Comparison of ENCODE assay signal across 15 mouse cellular contexts in the genomic region with DNA sequence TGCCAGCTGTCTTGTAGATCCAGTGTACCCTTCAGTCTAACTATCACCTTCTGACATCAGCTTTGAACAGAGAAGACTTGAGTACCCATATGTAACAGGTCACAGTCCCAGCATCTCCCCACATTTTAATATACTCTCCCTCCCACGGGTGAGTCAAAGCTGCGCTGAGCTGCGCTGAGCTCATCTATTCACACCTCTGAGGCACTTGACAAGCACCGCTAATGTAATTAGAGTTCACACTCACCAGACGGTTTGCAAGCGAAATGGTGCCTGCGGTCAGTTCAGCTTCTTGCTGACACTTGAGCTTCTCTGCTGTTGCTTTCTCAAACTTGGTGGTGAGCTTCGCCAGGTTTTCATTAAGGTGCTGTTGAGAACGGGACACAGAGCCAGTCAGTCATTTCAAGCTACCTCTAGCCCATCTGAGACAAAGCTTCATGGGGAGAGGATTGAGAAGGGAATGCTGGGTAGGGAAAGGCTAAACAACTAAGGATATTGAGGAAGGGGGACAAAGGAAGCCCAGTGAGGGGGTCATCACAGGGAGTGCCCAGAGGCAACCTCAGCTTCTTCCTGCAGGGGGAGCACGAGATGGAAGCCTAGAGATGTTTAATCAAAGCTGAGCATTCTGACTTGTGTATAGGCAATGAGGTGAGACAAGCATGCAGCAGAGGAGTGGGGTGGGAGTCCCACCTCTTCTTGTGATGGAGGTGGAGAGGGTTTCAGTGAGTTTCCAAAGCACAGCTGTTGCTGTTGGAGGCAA.
DNase-seq lines count a peak whose midpoint lies in the region; ATAC-seq and TF ChIP-seq lines count a peak whose summit lies in the region.
"Had no signal": no experiment of that assay in that cellular context is flagged by ENCODE, and none has a peak within 500 bp of the region (broad histone marks: within the 10 kb centered on the region; RNA-seq: fewer than 3 reads in every experiment).

No protein-coding gene starts in this region.

- H3K9ac ChIP-seq in intestine, postnatal 0 days (ENCODE audit: low read depth, low read length): no peak overlapping the region
- H3K9ac ChIP-seq in intestine, embryonic 15.5 days: no peak overlapping the region
- no peak overlapping the region for H3K9ac ChIP-seq in midbrain, embryonic 11.5 days (ENCODE audit: low read length)
- no peak overlapping the region for H3K9ac ChIP-seq in midbrain, embryonic 15.5 days
- H3K9ac ChIP-seq: heart, embryonic 15.5 days; limb, embryonic 12.5 days; stomach, embryonic 15.5 days had no signal

- ATAC-seq in intestine, postnatal 0 days: no peak
- no peak for ATAC-seq in intestine, embryonic 15.5 days
- no peak; the same call in 1 of the 2 replicates for ATAC-seq in midbrain, embryonic 11.5 days (ENCODE audit: low FRiP score)
- ATAC-seq in midbrain, embryonic 15.5 days (replicated peaks): no peak
- ATAC-seq in cerebellum, adult (ENCODE audit: insufficient number of reproducible peaks, low FRiP score, low TSS enrichment): no peak
- ATAC-seq: activated CD4-positive, CD25-positive, alpha-beta regulatory T cell, adult 4 months had no signal

- no peak overlapping the region for H3K4me3 ChIP-seq in intestine, postnatal 0 days (ENCODE audit: low read depth, low read length)
- H3K4me3 ChIP-seq in intestine, embryonic 15.5 days (replicated peaks): no peak overlapping the region
- H3K4me3 ChIP-seq in midbrain, embryonic 11.5 days (ENCODE audit: low read depth, low read length): no peak overlapping the region
- H3K4me3 ChIP-seq in midbrain, embryonic 15.5 days: no peak overlapping the region
- H3K4me3 ChIP-seq: heart, embryonic 15.5 days; limb, embryonic 12.5 days; stomach, embryonic 15.5 days had no signal

- no peaks in the 10 kb centered on the region for H3K9me3 ChIP-seq in intestine, postnatal 0 days (ENCODE audit: control insufficient read depth)
- no peaks in the 10 kb centered on the region for H3K9me3 ChIP-seq in intestine, embryonic 15.5 days
- H3K9me3 ChIP-seq in midbrain, embryonic 11.5 days (ENCODE audit: control insufficient read depth, low read length): no peaks in the 10 kb centered on the region
- H3K9me3 ChIP-seq in midbrain, embryonic 15.5 days: no peaks in the 10 kb centered on the region
- H3K9me3 ChIP-seq: heart, embryonic 15.5 days; limb, embryonic 12.5 days; stomach, embryonic 15.5 days had no signal

- H3K36me3 ChIP-seq in intestine, postnatal 0 days (ENCODE audit: control insufficient read depth, insufficient read depth): no peaks in the 10 kb centered on the region
- H3K36me3 ChIP-seq in intestine, embryonic 15.5 days: no peaks in the 10 kb centered on the region
- no peaks in the 10 kb centered on the region for H3K36me3 ChIP-seq in midbrain, embryonic 11.5 days (ENCODE audit: control insufficient read depth, insufficient read depth, low read length)
- no peaks in the 10 kb centered on the region for H3K36me3 ChIP-seq in midbrain, embryonic 15.5 days (replicated peaks)
- H3K36me3 ChIP-seq: heart, embryonic 15.5 days; limb, embryonic 12.5 days; stomach, embryonic 15.5 days had no signal

- no peak overlapping the region for H3K27ac ChIP-seq in intestine, postnatal 0 days (ENCODE audit: low read depth, low read length)
- no peak overlapping the region for H3K27ac ChIP-seq in intestine, embryonic 15.5 days
- H3K27ac ChIP-seq in midbrain, embryonic 11.5 days (ENCODE audit: low read depth, low read length): no peak overlapping the region
- H3K27ac ChIP-seq in midbrain, embryonic 15.5 days: no peak overlapping the region
- H3K27ac ChIP-seq: heart, embryonic 15.5 days; limb, embryonic 12.5 days; stomach, embryonic 15.5 days had no signal

- 66% methylated on average over 10 of the region's 10 CpGs for WGBS in intestine, postnatal 0 days
- WGBS in intestine, embryonic 15.5 days: 70% methylated on average over 10 of the region's 10 CpGs
- WGBS in midbrain, embryonic 11.5 days: 74% methylated on average over 10 of the region's 10 CpGs
- 73% methylated on average over 10 of the region's 10 CpGs for WGBS in midbrain, embryonic 15.5 days

- peak; percentile 41; the same call in 1 of the 2 replicates for TF ChIP-seq CTCF in intestine, postnatal 0 days (IDR thresholded peaks at IDR 0.05; ENCODE audit: low read depth)
- peak; percentile 46; the same call in 1 of the 2 replicates for TF ChIP-seq CTCF in brain, embryonic 14.5 days (IDR thresholded peaks at IDR 0.05; ENCODE audit: borderline replicate concordance, extremely low read depth, insufficient read depth, insufficient read length)

- H3K4me2 ChIP-seq in intestine, postnatal 0 days (replicated peaks; ENCODE audit: low read depth): no peak overlapping the region
- H3K4me2 ChIP-seq in intestine, embryonic 15.5 days (replicated peaks): no peak overlapping the region
- no peak overlapping the region for H3K4me2 ChIP-seq in midbrain, embryonic 11.5 days
- no peak overlapping the region for H3K4me2 ChIP-seq in midbrain, embryonic 15.5 days
- H3K4me2 ChIP-seq: heart, embryonic 15.5 days; limb, embryonic 12.5 days; stomach, embryonic 15.5 days had no signal

- DNase-seq in midbrain, embryonic 11.5 days (ENCODE audit: low spot score, missing footprints): peak; percentile 85
- peak; percentile 68 for DNase-seq in brain, embryonic 14.5 days (ENCODE audit: low read depth)
- DNase-seq in retina, postnatal 1 day: peak; percentile 35
- DNase-seq: gastrocnemius, postnatal 14 days; kidney, adult 11 months; lung, postnatal 10 days; right cerebral cortex, postnatal 4 days had no signal

- H3K27me3 ChIP-seq in intestine, postnatal 0 days (replicated peaks; ENCODE audit: control insufficient read depth, insufficient read depth, low read length): no peaks in the 10 kb centered on the region
- H3K27me3 ChIP-seq in intestine, embryonic 15.5 days (replicated peaks): no peaks in the 10 kb centered on the region
- no peaks in the 10 kb centered on the region for H3K27me3 ChIP-seq in midbrain, embryonic 11.5 days (ENCODE audit: control insufficient read depth, insufficient read depth, low read length)
- no peaks in the 10 kb centered on the region for H3K27me3 ChIP-seq in midbrain, embryonic 15.5 days (replicated peaks)
- H3K27me3 ChIP-seq: heart, embryonic 15.5 days; limb, embryonic 12.5 days; stomach, embryonic 15.5 days had no signal

- no peaks in the 10 kb centered on the region for H3K4me1 ChIP-seq in intestine, postnatal 0 days (replicated peaks; ENCODE audit: control insufficient read depth, insufficient read depth, low read length)
- H3K4me1 ChIP-seq in intestine, embryonic 15.5 days (replicated peaks): no peaks in the 10 kb centered on the region
- H3K4me1 ChIP-seq in midbrain, embryonic 11.5 days (ENCODE audit: control insufficient read depth, insufficient read depth, low read length): no peaks in the 10 kb centered on the region
- no peaks in the 10 kb centered on the region for H3K4me1 ChIP-seq in midbrain, embryonic 15.5 days
- H3K4me1 ChIP-seq: heart, embryonic 15.5 days; limb, embryonic 12.5 days; stomach, embryonic 15.5 days had no signal

- TF ChIP-seq POLR2A in brain, embryonic 14.5 days (IDR thresholded peaks at IDR 0.05; ENCODE audit: borderline replicate concordance, extremely low read depth, insufficient read depth, insufficient read length, poor library complexity, severe bottlenecking): no peak

Comparison
In these comparisons a context has a peak if more than half of its experiments do, and no peak if none do; other contexts are left out.
1. DNase-seq: peak in every context shown above with its lines; median percentile 85 in midbrain, embryonic 11.5 days; 68 in brain, embryonic 14.5 days; 35 in retina, postnatal 1 day.